ENCODE assay signal across 9 mouse cellular contexts in genomic region chr2:122665973-122666875, GRCm38 (mm10). TPM values are rescaled to one million over a fixed set of nuclear protein-coding genes. Genes with fewer than 3 reads are reported as not detected.
DNase-seq lines count a peak whose midpoint lies in the region; ATAC-seq and TF ChIP-seq lines count a peak whose summit lies in the region.
"Had no signal": no experiment of that assay in that cellular context is flagged by ENCODE, and none has a peak within 500 bp of the region (broad histone marks: within the 10 kb centered on the region; RNA-seq: fewer than 3 reads in every experiment).

No protein-coding gene starts in this region.

- H3K27ac ChIP-seq in testis, adult 2 months (ENCODE audit: control insufficient read depth, insufficient read depth, low read depth, low read length), result no peak overlapping the region
- H3K27ac ChIP-seq in intestine, postnatal 0 days (ENCODE audit: low read depth, low read length), result no peak overlapping the region
- H3K27ac ChIP-seq in lung, embryonic 14.5 days (ENCODE audit: low read depth), result no peak overlapping the region
- no peak overlapping the region; the same call in 1 of the 2 replicates for H3K27ac ChIP-seq in small intestine, adult 2 months (ENCODE audit: insufficient read depth, low read depth, low read length)

- TF ChIP-seq CTCF in testis, adult 2 months (IDR thresholded peaks at IDR 0.05; ENCODE audit: control insufficient read depth, insufficient read depth, insufficient replicate concordance, low read depth, low read length), result peak; percentile 64; the same call in 1 of the 2 replicates
- peak; percentile 85 for TF ChIP-seq CTCF in intestine, postnatal 0 days (IDR thresholded peaks at IDR 0.05; ENCODE audit: low read depth)
- peak; percentile 61 for TF ChIP-seq CTCF in lung, embryonic 14.5 days (IDR thresholded peaks at IDR 0.05; ENCODE audit: low read depth)
- peak; percentile 88 for TF ChIP-seq CTCF in small intestine, adult 2 months (IDR thresholded peaks at IDR 0.05; ENCODE audit: extremely low read depth, insufficient read length, insufficient replicate concordance, low read depth, low read length)

- DNase-seq in adrenal gland, adult 18-20 months (ENCODE audit: low spot score in 2 of 2), result peak; percentile 37 to 43
- no peak for DNase-seq in adrenal gland, postnatal 4 days (ENCODE audit: low spot score in 2 of 2)
- no peak for DNase-seq in testis, postnatal 14 days (ENCODE audit: low spot score)
- DNase-seq in embryo, embryonic 10 days (ENCODE audit: low spot score), result peak; percentile 69
- peak; percentile 65 for DNase-seq in lung, embryonic 14.5 days

- H3K27me3 ChIP-seq in testis, adult 2 months (ENCODE audit: control insufficient read depth, insufficient read depth, low read length), result no peaks in the 10 kb centered on the region
- H3K27me3 ChIP-seq in intestine, postnatal 0 days (replicated peaks; ENCODE audit: control insufficient read depth, insufficient read depth, low read length), result no peaks in the 10 kb centered on the region
- H3K27me3 ChIP-seq in lung, embryonic 14.5 days (ENCODE audit: insufficient read depth, low read length), result no peaks in the 10 kb centered on the region
- no peaks in the 10 kb centered on the region for H3K27me3 ChIP-seq in small intestine, adult 2 months (ENCODE audit: control insufficient read depth, insufficient read depth, low read length)

- H3K36me3 ChIP-seq in testis, adult 2 months (ENCODE audit: control insufficient read depth, insufficient read depth, low read length), result no peaks in the 10 kb centered on the region
- no peaks in the 10 kb centered on the region for H3K36me3 ChIP-seq in intestine, postnatal 0 days (ENCODE audit: control insufficient read depth, insufficient read depth)
- H3K36me3 ChIP-seq in lung, embryonic 14.5 days (ENCODE audit: insufficient read depth), result no peaks in the 10 kb centered on the region
- no peaks in the 10 kb centered on the region for H3K36me3 ChIP-seq in small intestine, adult 2 months (ENCODE audit: control insufficient read depth, insufficient read depth, low read length)

- no peaks in the 10 kb centered on the region for H3K4me1 ChIP-seq in testis, adult 2 months (ENCODE audit: control insufficient read depth, insufficient read depth, low read length)
- no peaks in the 10 kb centered on the region for H3K4me1 ChIP-seq in intestine, postnatal 0 days (replicated peaks; ENCODE audit: control insufficient read depth, insufficient read depth, low read length)
- H3K4me1 ChIP-seq in lung, embryonic 14.5 days (ENCODE audit: insufficient read depth), result no peaks in the 10 kb centered on the region
- peaks cover 13% of the 10 kb centered on the region for H3K4me1 ChIP-seq in small intestine, adult 2 months (ENCODE audit: control insufficient read depth, insufficient read depth, insufficient read length, low read length)

- ATAC-seq in intestine, postnatal 0 days, result peak; percentile 76
- ATAC-seq in lung, embryonic 14.5 days (ENCODE audit: insufficient read depth), result no peak

- no peak for TF ChIP-seq POLR2A in testis, adult 2 months (IDR thresholded peaks at IDR 0.05; ENCODE audit: control insufficient read depth, low read depth, low read length)
- TF ChIP-seq POLR2A in small intestine, adult 2 months (IDR thresholded peaks at IDR 0.05; ENCODE audit: low read depth, low read length), result no peak

- H3K9ac ChIP-seq in intestine, postnatal 0 days (ENCODE audit: low read depth, low read length), result no peak overlapping the region
- H3K9ac ChIP-seq in lung, embryonic 14.5 days, result no peak overlapping the region

- H3K4me2 ChIP-seq in intestine, postnatal 0 days (replicated peaks; ENCODE audit: low read depth), result no peak overlapping the region
- no peak overlapping the region for H3K4me2 ChIP-seq in lung, embryonic 14.5 days

- peak overlapping the region; percentile 23 for H3K4me3 ChIP-seq in testis, adult 2 months (ENCODE audit: control insufficient read depth, low read depth, low read length)
- no peak overlapping the region for H3K4me3 ChIP-seq in intestine, postnatal 0 days (ENCODE audit: low read depth, low read length)
- no peak overlapping the region for H3K4me3 ChIP-seq in lung, embryonic 14.5 days (ENCODE audit: low read depth, low read length)
- no peak overlapping the region for H3K4me3 ChIP-seq in small intestine, adult 2 months (ENCODE audit: low read depth, low read length)

- WGBS in intestine, postnatal 0 days, result 38% methylated on average over 12 of the region's 12 CpGs
- 33% methylated on average over 12 of the region's 12 CpGs for WGBS in lung, embryonic 14.5 days
- 34% methylated on average over 12 of the region's 12 CpGs for WGBS in small intestine, adult 2 months

- no peaks in the 10 kb centered on the region for H3K9me3 ChIP-seq in intestine, postnatal 0 days (ENCODE audit: control insufficient read depth)
- no peaks in the 10 kb centered on the region for H3K9me3 ChIP-seq in lung, embryonic 14.5 days (ENCODE audit: low read depth, low read length)

RNA-seq across cellular contexts. Expression of gene AA467197, which starts 29.4 kb away (rescaled TPM):
- 1 to 10 TPM; 1.2 to 3.2 TPM for total RNA-seq in adrenal gland, adult 18-20 months (2021)
- total RNA-seq in adrenal gland, postnatal 4 days (2021), result under 1 TPM; 0.42 to 0.68 TPM
- 137 and 157 TPM in 2 replicates for polyA plus RNA-seq in testis, adult 2 months (2012; rRNA removed)
- polyA plus RNA-seq in intestine, postnatal 0 days (2015; fragmentation: Nextera tagmentation; extraction: Ambion mirVana), result 31.7 and 38.4 TPM in 2 replicates
- not detected in 2 replicates for polyA plus RNA-seq in lung, embryonic 14.5 days (2014; fragmentation: Nextera tagmentation; extraction: Ambion mirVana)
- polyA plus RNA-seq in small intestine, adult 2 months (2012; rRNA removed), result 8.6 and 9.7 TPM in 2 replicates
- polyA plus RNA-seq: heart, embryonic 14.5 days had no signal

RNA-seq across cellular contexts. Expression of gene Slc30a4, which starts 36.2 kb away (rescaled TPM):
- 10 to 100 TPM; 26.3 to 32.9 TPM for total RNA-seq in adrenal gland, adult 18-20 months (2021)
- 10 to 100 TPM; 33.2 to 34.4 TPM for total RNA-seq in adrenal gland, postnatal 4 days (2021)
- polyA plus RNA-seq in testis, adult 2 months (2012; rRNA removed), result 34.9 and 39.5 TPM in 2 replicates
- polyA plus RNA-seq in intestine, postnatal 0 days (2015; fragmentation: Nextera tagmentation; extraction: Ambion mirVana), result 13.4 and 13.7 TPM in 2 replicates
- 11.1 and 12.9 TPM in 2 replicates for polyA plus RNA-seq in lung, embryonic 14.5 days (2014; fragmentation: Nextera tagmentation; extraction: Ambion mirVana)
- polyA plus RNA-seq in small intestine, adult 2 months (2012; rRNA removed), result 3.0 and 8.1 TPM in 2 replicates

RNA-seq across cellular contexts. Expression of gene Gatm, which starts 55.1 kb away (rescaled TPM):
- 1 to 10 TPM; 5.5 to 6.1 TPM for total RNA-seq in adrenal gland, adult 18-20 months (2021)
- total RNA-seq in adrenal gland, postnatal 4 days (2021), result 10 to 100 TPM; 22.8 to 82.9 TPM
- polyA plus RNA-seq in testis, adult 2 months (2012; rRNA removed), result 63.3 and 94.7 TPM in 2 replicates
- 184 and 255 TPM in 2 replicates for polyA plus RNA-seq in intestine, postnatal 0 days (2015; fragmentation: Nextera tagmentation; extraction: Ambion mirVana)
- 6.1 and 6.9 TPM in 2 replicates for polyA plus RNA-seq in lung, embryonic 14.5 days (2014; fragmentation: Nextera tagmentation; extraction: Ambion mirVana)
- 2.0 and 31.7 TPM in 2 replicates for polyA plus RNA-seq in small intestine, adult 2 months (2012; rRNA removed)

Comparison
In these comparisons a context has a peak if more than half of its experiments do, and no peak if none do; other contexts are left out.
1. DNase-seq: peak in adrenal gland, adult 18-20 months (2 of 2), embryo, embryonic 10 days (single experiment) and lung, embryonic 14.5 days (single experiment); none in adrenal gland, postnatal 4 days (0 of 2) and testis, postnatal 14 days (single experiment).
2. Peak in every context shown above with its lines, with median percentiles within 50 percentile points of each other: CTCF ChIP-seq.